Mouse (Mus musculus) G1E (cell line): Measurements from ENCODE around the gene P4ha3. TPM values are rescaled to one million over a fixed set of nuclear protein-coding genes. Genes with fewer than 3 reads are reported as not detected.

Experiments used
- ATAC-seq: 2 replicates; pipeline ENCODE4 v1.8.0; 2016; ENCODE audit warnings: mild to moderate bottlenecking; ENCODE audit not compliant: insufficient number of reproducible peaks, poor library complexity, low FRiP score, severe bottlenecking; ENCODE audit errors: extremely low read depth
- DNase-seq: peaks from one replicate; pipeline ENCODE4 v3.0.0; 2012; ENCODE audit warnings: low spot score
- H3K27me3 ChIP-seq: 2 replicates; pipeline ENCODE4 v1.6.1; 2012; ENCODE audit warnings: mild to moderate bottlenecking, low read length, inconsistent platforms; ENCODE audit not compliant: insufficient read depth
- H3K36me3 ChIP-seq: replicated peaks from 2 replicates; pipeline ENCODE3; 2012; ENCODE audit warnings: mild to moderate bottlenecking, inconsistent platforms
- H3K4me1 ChIP-seq: 2 replicates; pipeline ENCODE4 v1.6.1; 2012; ENCODE audit warnings: low read depth, low read length, inconsistent platforms, mixed read lengths; ENCODE audit not compliant: insufficient read depth
- H3K4me3 ChIP-seq: 2 replicates; pipeline ENCODE4 v1.5.1; 2012; ENCODE audit warnings: low read depth, mild to moderate bottlenecking, inconsistent platforms, low read length, moderate library complexity, mixed read lengths
- H3K9me3 ChIP-seq: replicated peaks from 2 replicates; pipeline ENCODE4 v1.6.1; 2012; ENCODE audit warnings: inconsistent platforms
- CTCF ChIP-seq: IDR thresholded peaks from 2 replicates; pipeline ENCODE4 v1.5.1; 2012; ENCODE audit warnings: low read depth, low read length, inconsistent platforms, mixed read lengths
- GATA1 ChIP-seq: IDR thresholded peaks from 2 replicates; pipeline ENCODE4 v1.6.1; 2012; ENCODE audit warnings: borderline replicate concordance, low read length, inconsistent platforms, mixed read lengths
- GATA2 ChIP-seq: IDR thresholded peaks from 2 replicates; pipeline ENCODE4 v1.6.1; 2012; ENCODE audit warnings: low read depth, low read length, inconsistent platforms, borderline replicate concordance
- POLR2AphosphoS5 ChIP-seq: IDR thresholded peaks from 2 replicates; pipeline ENCODE4 v1.6.1; 2012; ENCODE audit warnings: low read depth, low read length, inconsistent platforms; ENCODE audit not compliant: insufficient replicate concordance
- TAL1 ChIP-seq: conservative IDR thresholded peaks from 2 replicates; pipeline ENCODE4 v1.6.1; 2012; ENCODE audit warnings: low read depth, low read length, inconsistent platforms, mixed read lengths
- polyA plus RNA-seq: library from polyadenylated mRNA; stranded (reverse); fragments of >175 nt; gene quantifications from 2 replicates; pipeline ENCODE4 v1.2.3, GENCODE M21; 2012
- total RNA-seq, 2 experiments: library from RNA; stranded (forward) in 1 of 2; stranded (reverse) in 1 of 2; fragments of 200-1000 nt in 1 of 2; fragments of >200 nt in 1 of 2; fragmentation: Nextera tagmentation in 1 of 2; gene quantifications; 2 replicates each; pipeline ENCODE4 v1.2.3; 2014 to 2017

P4ha3 gene
- total and polyA plus RNA-seq, 3 experiments = 0.16 TPM; not detected in 2

- H3K36me3 ChIP-seq = peaks cover 77% of the 10 kb centered on the region
- H3K27me3 ChIP-seq = no peaks in the 10 kb centered on the region
- H3K4me3 ChIP-seq = no peak overlapping the region
- H3K4me1 ChIP-seq = no peaks in the 10 kb centered on the region
- no peak for TF ChIP-seq CTCF
- no peak for TF ChIP-seq POLR2AphosphoS5
- TF ChIP-seq TAL1 = no peak
- TF ChIP-seq GATA2 = no peak
- no peak for TF ChIP-seq GATA1
- ATAC-seq (no peak), DNase-seq (no peak)
- no peaks in the 10 kb centered on the region for H3K9me3 ChIP-seq
These were observed 42.2 kb downstream of the P4ha3 start for GRCm38 (mm10) chr7:100327514-100327913.

DNA sequence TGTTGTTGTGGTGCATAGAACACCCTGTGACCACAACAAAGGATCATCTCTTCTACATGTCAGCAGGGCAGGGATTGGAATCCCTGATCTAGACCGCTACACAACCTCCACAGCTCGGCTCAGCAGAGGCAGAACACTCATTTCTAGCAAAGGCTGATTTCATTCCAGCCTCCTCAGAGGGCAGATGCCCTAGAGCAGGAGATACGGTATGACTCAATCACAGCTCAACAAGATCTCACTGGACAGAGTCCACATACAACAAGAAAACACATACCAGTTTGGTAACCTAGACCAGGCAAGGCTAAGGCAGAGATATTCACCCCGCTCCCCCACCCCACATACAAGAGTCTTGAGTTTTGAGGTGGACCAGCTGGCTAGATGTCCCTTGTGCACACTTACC, 43.3 kb downstream of the P4ha3 start:
- H3K4me1 ChIP-seq = no peaks in the 10 kb centered on the region
- TF ChIP-seq GATA2 (no peak), CTCF (no peak), GATA1 (no peak), TAL1 (no peak), POLR2AphosphoS5 (no peak)
- peaks cover 88% of the 10 kb centered on the region for H3K36me3 ChIP-seq
- ATAC-seq (no peak), DNase-seq (no peak)
- H3K9me3 ChIP-seq = no peaks in the 10 kb centered on the region
- H3K27me3 ChIP-seq = no peaks in the 10 kb centered on the region
- H3K4me3 ChIP-seq = no peak overlapping the region

GRCm38 (mm10) chr7:100331269-100331668, 45.9 kb downstream of the P4ha3 start:
- ATAC-seq (no peak), DNase-seq (no peak)
- no peaks in the 10 kb centered on the region for H3K27me3 ChIP-seq
- H3K9me3 ChIP-seq = no peaks in the 10 kb centered on the region
- H3K4me3 ChIP-seq = no peak overlapping the region
- no peaks in the 10 kb centered on the region for H3K4me1 ChIP-seq
- peaks cover 95% of the 10 kb centered on the region for H3K36me3 ChIP-seq
- no peak for TF ChIP-seq POLR2AphosphoS5
- TF ChIP-seq GATA2 = no peak

- peaks cover 93% of the 10 kb centered on the region for H3K36me3 ChIP-seq
- no peaks in the 10 kb centered on the region for H3K27me3 ChIP-seq
These were observed 50.6 kb downstream of the P4ha3 start for GRCm38 (mm10) chr7:100335921-100336320.

DNA sequence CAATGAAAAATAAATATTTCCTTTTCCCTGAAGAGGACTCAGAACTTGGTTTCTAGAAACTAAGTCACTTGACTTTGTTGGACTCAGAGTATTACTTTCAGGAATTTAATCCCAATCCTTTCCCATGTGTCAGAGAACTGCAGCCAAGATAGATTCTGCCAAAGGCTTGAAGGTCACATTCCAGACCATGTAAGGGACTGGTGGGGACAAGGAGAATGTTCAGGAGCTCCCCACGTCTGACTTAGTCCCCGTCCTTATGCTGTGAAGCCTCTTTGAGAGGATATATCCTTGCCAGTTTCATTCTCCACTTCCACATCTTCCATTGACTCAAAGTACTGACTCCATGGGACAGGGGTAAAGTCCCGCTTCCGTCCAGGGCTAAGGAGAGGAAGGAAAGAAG, 69.7 kb downstream of the P4ha3 start:
- no peak overlapping the region for H3K4me3 ChIP-seq
- DNase-seq (no peak), ATAC-seq (no peak)
- peaks cover 42% of the 10 kb centered on the region for H3K36me3 ChIP-seq
- no peaks in the 10 kb centered on the region for H3K27me3 ChIP-seq
- H3K4me1 ChIP-seq = no peaks in the 10 kb centered on the region
- TF ChIP-seq CTCF (no peak), POLR2AphosphoS5 (no peak), TAL1 (no peak), GATA2 (no peak), GATA1 (no peak)
- no peaks in the 10 kb centered on the region for H3K9me3 ChIP-seq

More at GRCm38 (mm10) chr7:100335921-100336320, 50.6 kb downstream of the P4ha3 start:
- no peak for DNase-seq
- H3K4me3 ChIP-seq = no peak overlapping the region
- no peak for ATAC-seq
- no peaks in the 10 kb centered on the region for H3K4me1 ChIP-seq
- no peaks in the 10 kb centered on the region for H3K9me3 ChIP-seq
- TF ChIP-seq CTCF (no peak), GATA2 (no peak)

GRCm38 (mm10) chr7:100356324-100356723, 71.0 kb downstream of the P4ha3 start:
- no peaks in the 10 kb centered on the region for H3K9me3 ChIP-seq
- ATAC-seq = no peak
- H3K27me3 ChIP-seq = no peaks in the 10 kb centered on the region
- no peak for TF ChIP-seq CTCF
- TF ChIP-seq GATA2 = no peak
- no peak for TF ChIP-seq TAL1
- TF ChIP-seq GATA1 = no peak
- TF ChIP-seq POLR2AphosphoS5 = no peak
- no peaks in the 10 kb centered on the region for H3K4me1 ChIP-seq
- peaks cover 34% of the 10 kb centered on the region for H3K36me3 ChIP-seq
- no peak for DNase-seq
- H3K4me3 ChIP-seq = no peak overlapping the region

- ATAC-seq = no peak
- no peak for TF ChIP-seq TAL1
- no peak for TF ChIP-seq GATA1
- TF ChIP-seq CTCF = no peak
- no peak for TF ChIP-seq POLR2AphosphoS5
- TF ChIP-seq GATA2 = no peak
- no peaks in the 10 kb centered on the region for H3K9me3 ChIP-seq
These were observed 71.4 kb downstream of the P4ha3 start for GRCm38 (mm10) chr7:100356768-100357167.

More at GRCm38 (mm10) chr7:100356768-100357167, 71.4 kb downstream of the P4ha3 start:
- Histone ChIP-seq H3K27me3 (no peaks in the 10 kb centered on the region), H3K4me1 (no peaks in the 10 kb centered on the region), H3K36me3 (peaks cover 31% of the 10 kb centered on the region), H3K4me3 (no peak overlapping the region)
- no peak for DNase-seq
